Mouse (Mus musculus) retina, embryonic 14.5 days (tissue): Measurements from ENCODE around the gene Tor3a.
A peak's percentile ranks its signal among the peaks of the same experiment; 100 is the strongest.

ENCODE experiments used
- DNase-seq: peaks from one replicate; pipeline ENCODE4 v3.0.0-alpha.2; 2015; ENCODE audit warnings: low spot score

Gene Tor3a

DNA sequence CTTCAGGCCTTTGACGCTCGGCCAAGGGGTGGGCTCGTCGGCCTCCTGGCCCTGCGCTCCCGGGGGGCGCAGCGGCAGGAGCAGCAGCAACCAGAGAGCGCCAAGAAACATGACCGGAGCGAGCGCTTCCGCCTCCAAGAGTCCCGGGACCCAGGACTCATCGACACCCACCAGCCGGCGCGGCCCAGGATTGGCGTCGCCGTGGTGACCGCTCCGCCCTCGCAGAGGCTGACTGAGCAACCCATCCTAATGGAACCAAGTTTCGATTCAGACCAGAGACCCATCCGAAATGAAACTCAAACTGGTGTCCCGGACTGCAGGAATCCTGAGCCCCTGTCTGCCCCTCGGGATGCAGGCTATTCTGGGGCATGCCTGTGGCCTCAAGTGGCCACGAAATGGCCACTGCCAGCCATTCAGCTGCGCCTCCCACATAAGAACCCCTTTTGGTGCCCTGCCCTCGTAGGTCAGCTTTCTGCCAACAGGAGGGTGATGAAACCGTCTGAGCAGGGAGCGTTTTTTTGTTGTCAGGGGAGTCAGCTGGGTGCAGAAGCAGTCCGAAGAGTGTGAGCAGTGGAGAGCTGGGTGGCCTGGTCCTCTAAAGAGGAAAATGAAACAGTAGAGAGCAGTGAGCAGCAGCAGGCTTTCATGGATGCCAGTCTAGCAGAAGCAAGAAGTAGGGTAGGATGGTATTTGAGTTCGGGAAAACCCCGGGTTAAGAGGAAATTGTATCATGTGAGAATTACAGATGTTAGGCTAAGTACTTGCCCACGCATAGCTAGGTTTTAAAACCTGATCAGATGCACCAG, at the start of gene Tor3a:
Gene Tor3a (minus strand): TSS at position 162 of the 806 bp plus-strand sequence.
- DNase-seq: peak; percentile 78

DNA sequence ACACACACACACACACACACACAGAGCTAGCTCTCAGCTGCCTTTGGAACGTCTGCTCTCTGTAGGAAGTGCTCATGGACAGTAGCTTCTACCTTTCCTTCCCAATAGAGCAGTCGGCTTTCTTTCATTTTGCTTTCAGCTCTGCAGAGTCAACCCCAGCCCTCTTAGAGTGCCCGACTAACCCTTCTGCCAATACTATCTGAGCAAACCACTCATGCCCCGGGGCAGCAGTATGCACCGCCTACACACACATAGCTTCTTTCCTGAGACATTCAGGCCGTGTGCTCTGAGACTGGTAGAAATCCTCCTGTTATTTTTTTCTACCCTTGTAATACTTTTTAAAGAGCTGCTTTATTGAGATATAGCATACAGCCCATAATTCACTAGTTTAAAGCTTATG, 47.9 kb upstream of the Tor3a start:
- DNase-seq: no peak

DNA sequence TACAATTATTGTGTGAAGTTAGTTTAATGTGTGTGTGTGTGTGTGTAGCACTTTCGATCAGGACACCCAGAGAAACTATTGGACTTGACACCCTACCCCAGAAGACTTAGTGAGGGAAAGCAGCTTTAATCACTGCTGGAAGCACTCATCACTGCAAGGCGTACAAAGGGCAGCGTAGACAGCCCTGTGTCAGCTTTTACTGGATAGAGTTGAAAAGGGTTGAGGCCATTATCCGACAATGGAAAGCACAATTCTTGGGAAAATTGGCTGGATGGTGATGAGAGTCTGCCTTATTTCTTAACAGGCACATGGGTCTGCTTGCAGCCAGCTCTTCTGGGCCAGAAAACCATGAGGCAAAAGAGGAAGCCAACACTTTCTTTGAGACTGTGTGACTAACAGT, 45.9 kb upstream of the Tor3a start:
- no peak for DNase-seq

DNA sequence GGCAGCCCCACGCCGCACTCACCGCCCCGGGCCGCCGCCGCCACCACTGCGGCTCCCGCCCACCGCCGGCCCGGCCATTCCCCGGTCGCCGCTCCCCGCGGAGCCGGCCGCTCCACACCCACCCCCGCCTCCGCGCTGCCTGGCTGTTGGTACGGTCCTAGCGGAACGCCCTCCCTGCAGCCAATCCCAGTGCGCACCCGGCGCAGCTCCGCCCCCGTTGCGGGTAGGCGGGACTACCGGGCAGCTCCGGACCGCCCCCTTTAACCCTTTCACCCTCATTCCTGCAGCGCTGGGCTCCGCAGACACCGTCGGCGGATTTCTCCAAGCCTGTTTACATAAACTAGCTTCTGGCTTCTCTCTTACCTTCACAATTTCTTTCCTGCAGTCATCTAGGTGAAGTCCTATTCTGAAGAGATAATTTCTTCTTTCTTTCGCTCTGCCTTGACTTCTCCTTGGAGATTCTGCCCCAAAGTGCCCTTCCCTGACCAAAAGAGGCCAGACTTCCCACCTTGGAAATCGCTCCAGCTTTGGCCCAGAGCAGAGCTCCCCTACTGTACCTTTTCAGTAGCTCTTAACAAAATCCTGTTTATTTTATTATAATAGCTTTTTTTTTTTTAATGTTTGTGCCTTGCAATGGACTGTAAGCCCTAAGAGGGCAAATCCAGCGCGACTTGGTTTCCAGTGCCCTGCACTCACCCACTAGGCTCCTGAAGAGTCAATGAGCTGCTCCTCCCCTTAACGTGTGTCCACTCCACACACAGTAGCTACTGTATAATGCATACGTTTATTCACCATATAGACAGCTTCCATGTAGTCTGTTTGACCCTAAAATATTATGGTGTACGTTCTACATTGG, 45.0 kb upstream of the Tor3a start, which contains the start of gene Fam20b:
Gene Fam20b (minus strand): TSS at position 137 of the 856 bp plus-strand sequence.
- DNase-seq: peak; percentile 96

DNA sequence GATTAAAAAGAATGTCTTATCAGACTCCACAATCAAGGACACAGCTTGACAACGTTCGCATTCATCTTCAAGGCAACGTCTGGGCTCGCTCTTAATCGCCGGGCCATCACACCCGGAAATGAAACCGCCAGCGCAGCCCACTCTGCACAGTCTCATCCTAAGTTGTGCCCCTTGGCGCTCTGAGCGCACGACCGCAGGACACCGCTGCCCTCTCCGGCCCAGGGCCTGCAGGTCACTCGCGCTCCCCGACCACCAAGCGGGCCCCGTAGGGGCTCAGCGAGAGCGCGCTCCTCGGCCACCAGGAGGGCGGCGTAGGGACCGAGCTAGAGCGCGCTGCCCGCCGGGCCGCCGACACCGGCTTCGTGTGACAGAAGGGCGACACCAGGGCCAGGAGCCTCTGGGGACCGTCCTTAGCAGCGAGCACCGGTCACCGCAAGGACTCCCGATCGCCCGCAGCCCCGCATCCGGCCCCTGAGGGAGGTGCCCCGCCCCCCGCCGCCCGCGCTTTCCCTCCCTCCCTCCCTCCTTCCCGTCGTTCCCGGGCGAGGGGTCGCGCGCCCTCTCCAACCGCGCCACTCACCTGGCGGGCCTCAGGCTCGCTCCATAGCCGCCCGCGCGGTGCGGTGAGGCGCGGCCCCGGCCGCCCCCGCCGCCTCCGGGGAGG, 44.3 kb upstream of the Tor3a start:
- peak; percentile 73 for DNase-seq

DNA sequence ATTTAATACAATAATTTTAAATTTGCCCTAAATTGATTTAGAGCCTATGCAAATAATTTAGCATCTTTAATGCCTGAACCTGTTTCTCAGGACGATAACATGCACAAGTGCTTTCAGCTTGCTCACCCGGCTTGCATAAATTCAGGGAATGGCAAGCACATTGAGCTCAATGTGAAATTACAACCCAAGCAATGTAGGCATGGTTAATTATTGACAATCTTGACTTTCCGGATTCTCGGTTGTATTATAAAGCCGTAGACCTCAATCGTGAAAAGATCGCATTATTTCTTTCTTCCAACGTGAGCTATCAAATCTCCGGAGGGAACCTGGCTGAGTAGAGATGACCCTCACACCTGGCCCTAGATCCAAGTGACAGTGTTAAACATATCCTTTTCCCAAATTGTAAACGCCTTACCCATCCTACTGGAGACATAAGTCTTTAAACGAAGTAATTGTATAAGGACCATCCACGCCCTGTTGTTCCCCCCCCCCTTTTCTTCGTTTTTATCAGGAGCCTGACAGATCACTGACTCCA, 43.7 kb upstream of the Tor3a start:
- no peak for DNase-seq

DNA sequence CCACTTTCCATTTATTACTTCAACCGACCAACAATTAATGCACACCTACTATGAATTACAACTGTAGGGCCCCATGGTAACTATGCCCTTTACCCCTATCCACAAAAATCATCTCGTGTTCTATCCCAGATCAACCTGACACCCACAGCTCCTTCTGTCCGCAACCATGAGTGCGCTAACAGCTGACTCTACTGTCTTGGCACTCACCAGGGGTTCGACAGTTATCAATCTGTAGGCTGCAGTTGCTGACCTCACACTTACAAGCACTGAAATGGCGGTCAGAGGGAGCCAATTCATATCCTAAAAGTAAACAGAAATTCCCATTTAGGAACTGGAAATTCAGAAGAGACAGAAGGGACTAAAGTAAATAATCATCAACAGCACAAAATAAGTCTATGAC, 42.5 kb upstream of the Tor3a start:
- no peak for DNase-seq

DNA sequence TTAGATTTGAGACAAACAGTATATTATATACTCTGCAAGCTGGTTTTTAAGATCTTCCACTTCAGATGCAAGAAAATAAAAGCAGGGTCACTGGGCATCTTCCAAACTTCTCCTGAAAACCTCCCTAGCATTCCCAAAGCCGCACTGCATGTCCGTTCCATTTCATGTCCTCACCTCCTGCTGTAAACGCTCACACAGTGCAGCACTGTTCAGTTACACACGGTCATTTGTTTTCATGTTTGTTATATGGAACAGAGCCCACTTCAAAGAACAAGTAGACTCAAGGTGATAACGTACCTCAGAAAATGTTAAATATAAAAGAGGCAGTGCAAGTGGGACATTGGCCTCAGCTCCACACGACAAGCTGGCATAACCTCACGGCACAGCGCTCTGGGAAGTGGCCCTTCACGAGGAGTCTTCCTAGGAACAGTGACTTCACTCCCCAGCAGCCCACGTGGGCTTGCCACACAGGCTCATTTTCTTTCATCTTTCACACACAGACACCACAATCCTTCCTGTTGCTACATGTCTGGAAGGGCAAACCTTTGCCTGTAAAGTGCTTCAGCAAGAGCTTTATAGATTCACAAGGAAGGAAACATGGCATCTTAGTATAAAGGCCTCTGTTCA, 36.4 kb upstream of the Tor3a start:
- no peak for DNase-seq

DNA sequence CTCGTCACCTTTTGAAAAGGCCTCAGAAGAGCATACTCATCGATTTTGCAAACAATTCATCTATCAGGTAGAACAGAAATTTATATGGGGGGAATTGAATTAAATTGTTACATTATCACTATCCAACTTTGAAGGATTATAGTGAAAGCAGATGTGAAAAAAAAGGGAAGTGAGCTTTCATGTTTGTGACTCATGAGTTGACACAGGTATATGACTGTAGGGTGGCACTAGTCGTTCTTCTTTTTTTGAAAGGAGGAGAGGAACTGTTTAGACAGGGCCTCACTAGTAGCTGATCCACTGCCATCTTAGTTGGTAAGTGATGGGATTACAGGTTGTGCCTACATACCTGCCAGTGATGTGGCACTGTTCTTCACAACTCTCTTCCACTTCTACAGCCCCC, 34.5 kb upstream of the Tor3a start:
- DNase-seq: no peak

DNA sequence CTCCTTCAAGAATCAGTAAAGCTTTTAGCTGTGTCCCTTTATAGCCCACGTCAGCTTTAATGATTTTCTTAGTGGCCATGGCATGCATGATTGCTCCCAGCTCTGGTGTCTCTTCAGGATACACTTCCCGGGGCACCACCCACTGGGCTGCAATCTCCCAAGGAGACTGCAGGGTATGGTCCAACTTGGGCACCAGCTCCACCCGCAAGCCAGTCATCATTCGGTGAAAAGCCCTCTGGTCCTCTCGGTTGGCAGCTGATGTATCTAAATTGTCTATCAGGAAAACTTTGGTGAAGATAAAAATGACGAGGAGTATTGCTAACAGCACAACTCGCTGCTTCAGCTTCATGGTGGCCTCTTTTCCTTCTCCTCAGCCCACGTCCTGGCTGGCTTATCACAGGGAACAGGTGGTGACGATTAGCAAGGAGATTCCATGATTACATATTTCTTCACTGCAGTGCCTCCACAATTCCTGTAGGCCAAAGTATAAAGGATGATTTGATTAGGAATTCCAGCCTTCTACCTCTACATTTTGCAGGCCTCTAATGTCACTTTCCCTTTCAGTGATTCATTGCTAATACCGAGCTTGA, 31.6 kb upstream of the Tor3a start:
- no peak for DNase-seq

DNA sequence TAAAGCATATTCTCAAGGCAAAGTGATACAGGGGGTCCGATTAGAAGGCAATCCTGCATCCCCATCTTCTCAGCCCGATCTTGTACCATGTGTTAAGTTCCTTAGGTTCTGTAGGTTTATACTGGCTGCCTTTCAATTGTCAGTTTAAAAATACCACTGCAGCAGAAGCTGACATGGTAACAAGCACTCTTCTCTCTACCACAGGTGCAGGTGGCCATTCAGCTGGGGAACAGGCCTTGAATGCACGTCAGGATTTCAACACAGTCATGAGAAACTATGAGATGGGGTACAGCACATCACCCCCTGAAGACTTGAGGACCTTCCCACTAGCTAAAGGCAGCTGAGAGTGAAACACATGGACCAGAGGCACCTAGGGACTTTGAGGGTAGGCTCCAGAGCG, 29.3 kb upstream of the Tor3a start:
- DNase-seq: no peak

DNA sequence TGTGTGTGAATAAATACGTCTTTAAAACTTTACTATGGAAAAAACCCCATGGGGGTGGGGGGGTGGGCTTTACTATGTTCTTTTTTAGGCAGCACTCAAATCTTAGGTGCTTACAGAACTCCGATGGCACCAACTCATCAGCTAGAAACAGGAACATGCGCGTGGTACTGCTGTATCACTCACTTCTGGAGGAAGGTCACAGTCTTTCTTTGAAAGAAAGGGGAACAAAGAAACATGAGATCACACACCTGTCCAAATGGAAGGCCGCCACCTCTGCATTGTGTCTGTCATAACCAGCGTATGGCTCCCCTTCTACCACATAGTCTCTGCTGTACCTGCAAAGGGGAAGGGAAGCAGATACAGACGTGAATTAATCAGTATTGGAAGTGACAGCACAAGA, 28.0 kb upstream of the Tor3a start:
- no peak for DNase-seq

DNA sequence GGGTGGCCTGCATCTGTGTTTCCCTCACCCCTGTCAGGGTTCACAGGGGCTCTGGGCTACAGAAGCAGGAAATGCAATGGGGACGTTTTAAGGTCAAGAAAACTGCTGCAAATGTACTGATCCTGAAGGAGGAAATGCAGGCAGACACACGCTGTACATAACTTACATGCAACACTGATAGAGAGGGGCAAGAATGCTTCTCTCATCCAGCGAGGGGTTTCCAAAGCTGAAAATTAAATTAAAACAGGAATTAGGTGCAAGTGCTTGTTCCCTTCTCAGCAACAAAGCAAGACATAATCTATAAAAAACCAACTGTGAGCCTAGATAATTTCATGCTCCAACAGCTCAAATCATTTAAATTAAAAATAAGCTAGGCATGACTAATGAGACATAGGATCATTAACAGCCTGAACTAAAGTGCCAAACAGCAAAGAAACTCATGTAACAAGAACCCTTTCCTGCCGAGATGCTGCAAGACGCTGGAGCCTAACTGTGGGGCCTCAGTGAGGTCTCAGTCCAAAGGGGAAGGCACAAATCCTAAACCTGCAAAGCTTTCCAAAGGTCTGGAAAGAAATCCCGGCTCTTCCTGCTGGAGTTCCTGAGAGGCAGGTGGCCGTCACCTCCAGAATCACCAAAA, 12.0 kb upstream of the Tor3a start:
- no peak for DNase-seq

DNA sequence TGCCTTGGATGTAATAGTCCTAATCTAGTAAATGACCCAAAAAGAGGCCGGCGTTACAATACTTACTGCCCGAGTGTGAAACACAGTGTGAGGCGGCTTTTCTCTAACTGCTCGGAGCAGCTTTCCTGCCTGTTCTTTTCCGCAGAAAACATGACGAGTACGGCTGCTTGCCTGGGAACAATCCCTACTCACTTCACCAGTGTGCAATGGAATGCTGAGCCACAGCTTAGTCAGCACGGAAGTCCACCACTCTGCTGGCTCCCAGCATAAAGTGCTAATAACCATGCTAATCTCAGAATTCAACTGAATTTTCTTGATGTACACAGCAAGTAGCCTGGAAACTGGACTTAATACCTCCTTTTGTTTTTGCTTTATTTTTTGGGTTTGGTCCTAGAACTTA, 5.4 kb upstream of the Tor3a start:
- DNase-seq: no peak

DNA sequence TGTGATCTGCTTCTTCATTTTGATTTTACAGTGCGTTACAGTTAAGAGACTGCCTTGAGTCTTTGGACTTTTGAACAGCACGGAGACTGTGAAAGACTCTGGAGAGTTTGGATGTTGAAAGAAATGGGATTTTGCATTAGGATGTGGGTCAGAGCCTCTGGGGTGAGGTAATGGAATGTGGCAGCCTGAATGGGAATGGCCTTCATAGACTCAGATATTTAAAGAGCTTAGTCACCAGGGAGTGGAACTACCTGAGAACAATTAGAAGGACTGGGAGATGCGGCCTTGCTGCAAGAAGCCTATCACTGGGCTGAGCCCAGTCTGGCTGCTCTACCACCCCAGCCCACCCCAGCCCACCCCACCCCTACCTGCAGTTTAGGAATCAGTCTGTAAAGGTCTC, 3.1 kb upstream of the Tor3a start:
- peak; percentile 23 for DNase-seq

DNA sequence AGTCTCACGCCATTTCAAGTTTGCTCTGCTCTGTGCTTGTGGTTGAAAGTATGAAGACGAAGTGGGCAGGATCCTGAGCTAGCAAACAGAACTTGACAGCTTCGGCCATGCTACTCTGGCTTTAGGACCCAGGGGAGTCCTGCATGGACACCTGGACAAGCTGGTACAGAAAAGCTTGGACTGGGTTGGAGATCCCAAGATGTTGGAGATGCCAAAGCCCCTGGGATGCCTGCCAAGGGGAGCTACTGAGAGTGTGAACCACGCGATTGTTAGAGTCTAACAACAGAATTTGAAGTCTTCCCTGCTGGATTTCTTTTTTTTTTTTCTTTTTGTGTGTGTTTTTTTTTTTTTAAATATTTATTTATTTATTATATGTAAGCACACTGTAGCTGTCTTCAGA, 2.4 kb upstream of the Tor3a start:
- DNase-seq: no peak

DNA sequence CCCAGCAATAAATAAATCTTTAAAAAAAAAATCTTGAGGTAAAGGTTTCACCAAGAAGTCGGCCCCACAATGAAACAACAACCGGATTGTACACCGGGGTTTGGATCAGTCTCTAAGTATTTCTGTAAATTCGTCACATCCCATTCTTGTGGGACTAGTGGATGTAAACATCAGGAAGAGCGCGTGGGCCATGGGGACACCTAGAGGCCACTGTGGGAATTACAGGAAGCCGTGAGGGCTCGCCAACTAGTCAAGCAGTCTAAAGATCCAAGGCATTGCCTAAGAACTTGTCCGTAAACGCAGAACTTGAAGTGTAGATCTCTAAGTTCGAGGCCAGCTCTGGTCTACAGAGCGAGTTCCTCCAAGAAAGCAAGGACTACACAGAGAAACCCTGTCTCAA, 2.0 kb upstream of the Tor3a start:
- peak; percentile 78 for DNase-seq

DNA sequence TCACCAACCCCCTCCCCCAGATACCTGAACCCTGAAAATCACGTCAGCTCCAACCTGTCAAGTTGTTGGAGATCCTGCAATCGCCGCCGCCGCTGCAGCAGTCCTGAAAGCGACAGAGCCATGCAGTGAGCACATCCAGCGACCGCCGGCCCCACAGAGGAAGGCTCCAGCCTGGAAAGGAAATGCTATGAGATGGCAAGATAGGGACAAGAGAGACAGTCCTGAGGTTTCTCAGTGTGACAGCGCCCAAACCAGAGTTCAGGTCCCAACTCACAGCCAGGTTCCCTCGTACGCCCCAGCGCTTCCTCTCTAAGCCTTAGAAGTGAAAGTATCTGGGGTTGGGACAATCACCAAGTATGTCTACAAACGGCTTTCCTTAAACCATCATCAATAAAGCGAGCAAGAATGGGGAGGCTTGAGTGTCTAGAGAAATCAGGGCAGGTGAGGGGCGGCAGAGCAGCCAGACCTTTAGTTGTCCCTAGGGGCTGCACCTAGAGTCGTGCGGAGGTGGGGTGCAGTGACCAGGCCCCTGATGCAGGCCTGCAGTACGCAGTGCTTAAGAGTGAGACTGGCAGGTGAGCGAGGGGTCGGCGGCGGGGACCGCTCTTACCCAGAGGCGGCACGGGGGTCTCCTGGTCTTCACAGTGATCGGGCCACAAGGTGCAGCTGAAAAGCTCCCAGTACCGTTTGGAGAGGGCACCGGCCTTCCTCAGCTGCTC, 521 bp downstream of the Tor3a start:
- DNase-seq: peak; percentile 42

DNA sequence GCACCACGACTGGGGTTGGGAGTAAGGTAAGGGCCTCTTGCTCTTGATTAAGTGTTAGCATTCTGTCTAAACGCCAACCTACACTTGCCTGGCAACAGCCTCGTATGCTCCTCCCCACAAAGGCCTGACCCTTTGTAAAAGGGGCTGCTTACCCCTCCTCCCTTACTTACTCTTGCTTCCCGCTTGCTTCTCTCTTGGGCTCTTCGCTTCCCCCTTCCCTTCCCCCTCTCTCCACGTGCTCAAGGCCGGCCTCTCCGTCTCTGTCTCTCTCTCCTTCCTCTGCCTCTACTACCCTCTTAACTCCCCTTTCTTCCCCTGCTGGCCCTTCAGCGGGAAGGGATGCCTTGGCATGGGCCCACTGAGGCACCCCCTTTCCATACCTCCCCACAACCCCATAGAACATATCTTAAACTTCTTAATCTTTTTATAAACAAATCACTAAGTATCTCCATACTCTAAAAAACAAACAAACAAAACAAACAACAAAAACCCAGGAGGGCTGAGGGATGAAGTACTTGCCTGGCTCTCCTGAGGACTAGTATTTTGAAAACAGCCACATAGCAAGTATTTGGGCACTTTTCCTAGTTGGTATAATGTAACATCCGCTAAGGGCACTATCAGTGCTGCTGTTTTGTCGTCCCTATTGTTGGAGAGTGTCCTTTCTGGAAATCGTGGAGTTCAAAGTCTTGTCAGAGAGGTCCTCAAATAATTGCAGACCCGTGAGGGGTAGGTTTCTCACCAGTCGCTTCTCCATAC, 1.3 kb downstream of the Tor3a start:
- peak; percentile 68 for DNase-seq

DNA sequence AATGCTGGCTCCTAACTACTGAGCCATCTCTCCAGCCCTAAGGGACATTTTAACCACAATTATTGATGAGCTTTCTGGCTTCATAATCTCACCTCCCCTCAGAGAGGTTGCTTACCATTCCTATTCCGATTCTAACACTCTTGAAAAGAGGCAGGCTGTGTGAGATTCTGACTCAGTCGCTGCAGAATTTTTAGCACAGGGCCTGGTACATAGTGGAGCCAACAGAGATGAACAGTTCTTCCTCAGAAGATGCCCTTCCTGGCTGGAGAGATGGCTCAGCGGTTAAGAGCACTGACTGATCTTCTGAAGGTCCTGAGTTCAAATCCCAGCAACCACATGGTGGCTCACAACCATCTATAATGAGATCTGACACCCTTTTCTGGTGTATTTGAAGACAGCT, 2.2 kb downstream of the Tor3a start:
- no peak for DNase-seq
